Mouse (Mus musculus) embryonic facial prominence, embryonic 15.5 days (tissue): ENCODE results near the gene Slc9a7. TPM values are rescaled to one million over a fixed set of nuclear protein-coding genes. Genes with fewer than 3 reads are reported as not detected.

Source experiments
- ATAC-seq: fragments of 200-750 bp; cut with Nextera tagmentation; 2 replicates; pipeline ENCODE4 v1.8.0; 2017; ENCODE audit warnings: low read depth, moderate TSS enrichment; ENCODE audit not compliant: insufficient number of reproducible peaks, low FRiP score, low TSS enrichment
- H3K27ac ChIP-seq: fragments of 300-500 bp; sonication (generic); replicated peaks from 2 replicates; pipeline ENCODE4 v1.5.1; 2015; ENCODE audit warnings: mild to moderate bottlenecking, inconsistent platforms
- H3K27me3 ChIP-seq: fragments of 300-500 bp; sonication (generic); 2 replicates; pipeline ENCODE4 v1.6.1; 2015; ENCODE audit warnings: inconsistent platforms
- H3K36me3 ChIP-seq: fragments of 300-500 bp; sonication (generic); 2 replicates; pipeline ENCODE4 v1.6.1; 2015; ENCODE audit warnings: mild to moderate bottlenecking, inconsistent platforms
- H3K4me1 ChIP-seq: fragments of 300-500 bp; sonication (generic); 2 replicates; pipeline ENCODE4 v1.6.1; 2015; ENCODE audit warnings: inconsistent platforms
- H3K4me2 ChIP-seq: fragments of 300-500 bp; sonication (generic); replicated peaks from 2 replicates; pipeline ENCODE4 v1.6.1; 2015; ENCODE audit warnings: mild to moderate bottlenecking, inconsistent platforms
- H3K4me3 ChIP-seq: fragments of 300-500 bp; sonication (generic); replicated peaks from 2 replicates; pipeline ENCODE4 v1.5.1; 2015; ENCODE audit warnings: mild to moderate bottlenecking, inconsistent platforms
- H3K9ac ChIP-seq: fragments of 300-500 bp; sonication (generic); 2 replicates; pipeline ENCODE4 v1.6.1; 2015; ENCODE audit warnings: inconsistent platforms
- H3K9me3 ChIP-seq: fragments of 300-500 bp; sonication (generic); replicated peaks from 2 replicates; pipeline ENCODE4 v1.6.1; 2016; ENCODE audit warnings: inconsistent platforms
- WGBS: fragments of 180-500 bp; shearing (Covaris S2); methylation state at CpG from one replicate; pipeline ENCODE4 v1.1.7; 2015; 5-methylcytosine and 5-hydroxymethylcytosine counted together
- polyA plus RNA-seq: library from polyadenylated mRNA; unstranded; fragments of >200 nt; fragmentation: Nextera tagmentation; extraction: Ambion mirVana; gene quantifications from 2 replicates; pipeline ENCODE4 v1.2.1, GENCODE M21; 2015

The Slc9a7 gene
- polyA plus RNA-seq, 1 experiment from 2014 or later: 1.5 TPM

DNA sequence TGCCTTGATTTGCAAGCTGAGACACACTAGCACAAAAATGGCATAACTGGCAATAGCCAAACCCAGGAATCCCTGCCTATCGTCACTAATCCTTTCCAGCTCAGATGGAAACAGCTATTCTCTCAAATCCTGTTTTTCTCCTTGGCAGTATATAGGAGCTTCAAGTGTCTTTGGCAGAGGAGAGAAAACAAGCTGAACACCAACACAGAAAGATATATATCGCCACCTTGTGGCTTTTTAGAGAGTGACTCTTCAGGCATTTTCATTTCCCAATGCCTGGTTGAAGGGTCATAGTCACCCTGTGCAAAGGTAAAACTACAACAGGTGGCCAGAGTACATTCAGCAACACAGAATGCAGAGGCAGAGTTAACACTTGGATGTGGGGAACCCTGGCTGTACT, 134.1 kb downstream of the Slc9a7 start:
- no peaks in the 10 kb centered on the region for H3K4me1 ChIP-seq

DNA sequence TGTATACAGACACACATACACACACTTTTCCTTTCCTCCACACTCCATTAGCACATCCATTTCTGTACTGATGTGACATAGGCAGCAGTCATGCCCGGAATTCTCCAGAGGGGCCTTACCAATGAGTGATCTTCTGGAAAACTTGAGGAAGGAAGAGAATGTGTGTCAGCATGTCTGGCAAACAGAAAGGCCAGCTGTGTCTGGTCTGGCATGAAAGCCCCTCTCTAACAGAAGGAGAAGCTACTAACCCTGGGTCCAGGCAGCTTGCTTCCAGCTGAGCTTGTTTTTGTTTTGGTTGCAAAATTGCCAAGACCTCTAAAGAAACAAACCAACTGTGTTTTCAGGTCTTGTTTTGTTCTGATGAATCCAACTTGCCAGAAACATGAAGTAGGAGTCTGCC, 162.1 kb downstream of the Slc9a7 start:
- ATAC-seq: no peak
- WGBS: 53% methylated on average over 1 of the region's 1 CpGs
- H3K4me3 ChIP-seq: no peak overlapping the region
- no peaks in the 10 kb centered on the region for H3K36me3 ChIP-seq
- H3K4me1 ChIP-seq: no peaks in the 10 kb centered on the region
- no peak overlapping the region for H3K27ac ChIP-seq
- H3K9me3 ChIP-seq: no peaks in the 10 kb centered on the region
- no peaks in the 10 kb centered on the region for H3K27me3 ChIP-seq
- H3K4me2 ChIP-seq: no peak overlapping the region
- no peak overlapping the region for H3K9ac ChIP-seq

More for the DNA sequence above, 134.1 kb downstream of the Slc9a7 start:
- Histone ChIP-seq H3K27me3 (no peaks in the 10 kb centered on the region), H3K36me3 (no peaks in the 10 kb centered on the region), H3K4me2 (no peak overlapping the region), H3K9ac (no peak overlapping the region), H3K9me3 (no peaks in the 10 kb centered on the region), H3K27ac (no peak overlapping the region), H3K4me3 (no peak overlapping the region)
- WGBS: 12% methylated on average over 2 of the region's 2 CpGs
- ATAC-seq: no peak

DNA sequence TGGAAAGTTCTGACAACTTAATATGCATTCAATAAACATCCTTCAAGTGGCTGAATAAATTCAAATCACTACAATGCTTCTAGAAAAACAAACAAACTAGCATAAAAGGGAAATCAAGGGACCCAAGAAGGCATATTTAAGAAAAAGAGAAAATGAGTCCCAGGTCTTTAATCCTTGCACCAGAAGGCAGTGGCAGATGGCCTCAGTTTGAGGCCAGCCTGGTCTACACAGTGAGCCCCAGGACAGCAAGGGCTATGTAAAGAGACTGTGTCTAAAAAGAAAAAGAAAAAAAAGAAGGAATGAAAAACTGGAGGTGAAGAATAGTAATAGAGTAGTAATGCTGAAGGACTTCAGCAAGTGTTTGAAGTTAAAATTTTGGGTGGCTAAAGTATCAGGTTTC, 162.7 kb downstream of the Slc9a7 start:
- H3K27ac ChIP-seq: no peak overlapping the region
- no peaks in the 10 kb centered on the region for H3K9me3 ChIP-seq
- no peak for ATAC-seq
- no peaks in the 10 kb centered on the region for H3K27me3 ChIP-seq
- no peaks in the 10 kb centered on the region for H3K36me3 ChIP-seq
- H3K4me2 ChIP-seq: no peak overlapping the region
- H3K4me1 ChIP-seq: no peaks in the 10 kb centered on the region
- no peak overlapping the region for H3K4me3 ChIP-seq
- H3K9ac ChIP-seq: no peak overlapping the region

DNA sequence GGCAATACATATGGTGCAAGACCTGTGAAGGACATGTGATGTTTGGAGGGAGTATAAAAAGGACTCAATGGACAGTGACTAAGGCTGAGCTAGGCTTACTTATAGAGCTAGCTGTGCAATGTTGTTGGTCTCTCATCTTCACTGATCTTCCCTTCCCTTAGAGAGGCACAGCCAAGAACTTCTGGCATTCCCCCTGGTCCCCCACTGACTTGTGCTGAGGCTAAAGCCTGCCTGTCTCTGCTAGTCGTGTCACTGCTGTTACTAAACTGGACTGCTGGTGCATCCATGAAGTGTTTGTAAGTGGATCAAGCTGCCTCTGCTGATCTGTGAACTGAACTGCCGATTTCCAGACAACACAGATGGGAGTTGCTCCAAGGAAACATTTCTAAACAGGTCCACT, 166.1 kb downstream of the Slc9a7 start:
- no peaks in the 10 kb centered on the region for H3K36me3 ChIP-seq
- H3K4me1 ChIP-seq: no peaks in the 10 kb centered on the region
- H3K4me2 ChIP-seq: no peak overlapping the region
- no peak overlapping the region for H3K9ac ChIP-seq
- H3K27me3 ChIP-seq: no peaks in the 10 kb centered on the region
- no peak overlapping the region for H3K4me3 ChIP-seq
- H3K9me3 ChIP-seq: no peaks in the 10 kb centered on the region
- ATAC-seq: no peak
- WGBS: 67% methylated on average over 2 of the region's 2 CpGs
- no peak overlapping the region for H3K27ac ChIP-seq

DNA sequence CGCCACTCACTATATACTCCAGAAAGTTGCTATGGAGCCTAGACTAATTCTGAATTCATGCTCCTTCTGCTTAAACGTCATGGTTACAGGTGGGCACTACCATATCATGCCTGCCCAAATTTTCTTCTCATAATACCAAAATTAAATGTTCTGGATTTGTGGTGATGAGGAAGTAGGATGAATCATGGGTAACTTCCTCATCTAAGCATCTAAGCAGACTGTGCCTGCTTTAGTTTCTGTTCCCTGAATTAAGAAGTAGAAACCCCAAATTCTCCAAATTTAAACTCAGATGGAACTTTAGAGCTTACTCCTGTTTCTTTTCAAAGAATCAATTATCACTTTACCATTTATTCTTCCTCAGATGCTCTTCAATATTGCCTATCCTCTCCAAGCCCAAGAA, 173.9 kb downstream of the Slc9a7 start:
- H3K27me3 ChIP-seq: no peaks in the 10 kb centered on the region
- ATAC-seq: no peak
- no peaks in the 10 kb centered on the region for H3K9me3 ChIP-seq
- H3K36me3 ChIP-seq: no peaks in the 10 kb centered on the region
- 76% methylated on average over 2 of the region's 2 CpGs for WGBS
- no peak overlapping the region for H3K27ac ChIP-seq
- H3K4me1 ChIP-seq: no peaks in the 10 kb centered on the region
- no peak overlapping the region for H3K4me2 ChIP-seq
- H3K9ac ChIP-seq: no peak overlapping the region
- no peak overlapping the region for H3K4me3 ChIP-seq

DNA sequence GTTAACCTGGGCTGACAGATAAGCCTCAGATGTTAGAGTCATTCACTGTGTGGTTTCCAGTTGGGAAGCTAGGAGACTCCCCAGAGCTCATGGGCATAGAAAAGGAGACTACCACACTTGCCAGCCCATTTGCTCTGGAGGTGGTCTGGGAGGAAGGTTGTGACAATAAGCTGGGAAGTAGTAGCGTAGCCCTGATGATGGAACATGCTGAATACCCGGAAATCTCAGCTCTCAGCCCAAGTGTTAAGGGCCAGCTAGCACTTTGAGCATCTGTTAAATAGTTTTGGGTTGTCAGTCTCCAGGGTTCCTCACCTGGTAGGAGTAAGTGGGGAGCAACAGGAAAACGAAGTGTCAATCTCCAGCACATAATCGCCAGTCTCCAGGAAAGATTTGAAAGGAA, 221.4 kb downstream of the Slc9a7 start:
- ATAC-seq: no peak
- H3K4me2 ChIP-seq: no peak overlapping the region
- no peaks in the 10 kb centered on the region for H3K27me3 ChIP-seq
- H3K4me3 ChIP-seq: no peak overlapping the region
- no peaks in the 10 kb centered on the region for H3K4me1 ChIP-seq
- no peaks in the 10 kb centered on the region for H3K9me3 ChIP-seq
- no peaks in the 10 kb centered on the region for H3K36me3 ChIP-seq
- no peak overlapping the region for H3K9ac ChIP-seq
- no peak overlapping the region for H3K27ac ChIP-seq
- WGBS: 57% methylated on average over 4 of the region's 4 CpGs

DNA sequence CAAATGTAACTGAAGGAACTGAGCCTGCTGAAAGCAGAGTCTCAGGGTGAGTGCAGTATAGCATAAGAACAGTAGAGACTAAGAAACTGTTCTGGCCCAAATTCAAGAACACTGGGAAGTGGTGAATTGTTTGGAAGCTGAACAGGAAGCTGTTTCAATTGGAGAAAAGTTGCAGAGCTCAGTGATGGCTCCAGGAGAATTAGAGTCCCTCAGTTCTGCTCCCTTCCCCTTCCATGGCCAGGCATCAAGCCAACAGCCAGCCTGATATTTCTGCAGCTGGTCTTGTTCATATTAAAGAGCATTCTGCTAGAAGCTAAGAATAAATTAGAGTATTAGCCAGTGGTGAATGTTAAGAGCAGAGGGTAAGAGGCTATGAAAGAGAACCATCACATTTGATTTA, 225.0 kb downstream of the Slc9a7 start:
- Histone ChIP-seq H3K27me3 (no peaks in the 10 kb centered on the region), H3K4me2 (no peak overlapping the region), H3K4me3 (no peak overlapping the region), H3K9me3 (no peaks in the 10 kb centered on the region), H3K36me3 (no peaks in the 10 kb centered on the region), H3K27ac (no peak overlapping the region), H3K4me1 (no peaks in the 10 kb centered on the region), H3K9ac (no peak overlapping the region)
- ATAC-seq: no peak

DNA sequence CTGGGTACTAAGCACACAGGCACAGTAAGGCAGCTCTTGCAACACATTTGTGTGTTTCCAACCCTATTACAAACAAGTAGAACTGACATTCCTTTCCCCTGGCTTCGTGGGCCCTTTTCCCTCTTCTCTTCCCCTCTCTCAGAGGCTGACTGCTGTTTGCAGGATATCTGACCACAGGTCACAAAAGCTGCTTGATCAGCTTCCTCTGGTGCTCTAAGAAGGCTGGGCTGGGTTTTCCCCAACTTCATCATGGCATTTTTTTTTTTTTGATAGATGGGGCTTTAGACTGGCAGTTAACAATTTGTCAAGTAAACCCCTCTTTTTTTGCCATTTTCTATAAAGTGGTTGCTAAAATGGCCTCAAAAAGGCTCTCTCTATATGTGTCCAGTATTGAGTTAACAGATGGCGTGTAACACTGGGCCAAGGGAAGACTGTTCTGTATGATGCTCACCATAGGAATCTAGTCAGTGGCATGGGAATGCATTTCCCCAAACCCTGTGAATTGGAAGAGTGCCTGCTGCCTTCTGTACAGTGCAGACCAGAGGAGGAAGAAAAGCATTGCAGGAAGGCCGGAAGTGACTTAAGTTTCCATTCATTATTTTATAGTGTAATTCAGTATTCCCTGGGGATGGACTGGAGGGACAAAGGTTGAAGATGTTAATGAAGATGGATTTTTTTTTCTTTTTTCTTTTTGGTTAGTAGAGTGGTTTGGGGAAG, 229.7 kb downstream of the Slc9a7 start:
- Histone ChIP-seq H3K9me3 (no peaks in the 10 kb centered on the region), H3K4me2 (no peak overlapping the region), H3K36me3 (no peaks in the 10 kb centered on the region), H3K4me3 (no peak overlapping the region), H3K9ac (no peak overlapping the region), H3K4me1 (no peaks in the 10 kb centered on the region), H3K27me3 (peaks cover 9% of the 10 kb centered on the region), H3K27ac (no peak overlapping the region)
- WGBS: 53% methylated on average over 3 of the region's 3 CpGs
- no peak for ATAC-seq

DNA sequence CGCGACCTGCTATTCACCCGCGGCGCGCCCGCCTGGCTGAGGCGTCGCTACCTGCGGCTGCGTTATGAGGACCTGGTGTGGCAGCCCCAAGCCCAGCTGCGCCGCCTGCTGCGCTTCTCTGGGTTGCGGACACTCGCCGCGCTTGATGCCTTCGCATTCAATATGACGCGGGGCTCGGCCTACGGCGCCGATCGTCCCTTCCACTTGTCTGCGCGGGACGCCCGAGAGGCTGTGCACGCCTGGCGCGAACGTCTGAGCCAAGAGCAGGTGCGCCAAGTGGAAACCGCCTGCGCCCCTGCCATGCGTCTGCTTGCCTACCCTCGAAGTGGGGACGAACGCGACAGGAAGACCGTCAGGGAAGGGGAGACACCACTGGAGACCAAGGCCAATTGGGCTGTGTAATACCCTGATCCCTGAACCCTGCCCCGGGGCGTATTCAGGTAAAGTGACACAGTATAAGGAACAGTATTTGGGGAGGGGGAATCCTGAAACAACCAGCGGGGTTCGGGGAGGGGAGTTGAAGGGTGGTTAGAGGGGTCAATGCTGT, 230.8 kb downstream of the Slc9a7 start:
- no peaks in the 10 kb centered on the region for H3K9me3 ChIP-seq
- H3K4me2 ChIP-seq: peak overlapping the region; percentile 73
- no peaks in the 10 kb centered on the region for H3K36me3 ChIP-seq
- no peak overlapping the region for H3K27ac ChIP-seq
- H3K27me3 ChIP-seq: peaks cover 9% of the 10 kb centered on the region
- 19% methylated on average over 47 of the region's 47 CpGs for WGBS
- ATAC-seq: no peak
- no peak overlapping the region for H3K9ac ChIP-seq
- no peaks in the 10 kb centered on the region for H3K4me1 ChIP-seq
- H3K4me3 ChIP-seq: peak overlapping the region; percentile 45

DNA sequence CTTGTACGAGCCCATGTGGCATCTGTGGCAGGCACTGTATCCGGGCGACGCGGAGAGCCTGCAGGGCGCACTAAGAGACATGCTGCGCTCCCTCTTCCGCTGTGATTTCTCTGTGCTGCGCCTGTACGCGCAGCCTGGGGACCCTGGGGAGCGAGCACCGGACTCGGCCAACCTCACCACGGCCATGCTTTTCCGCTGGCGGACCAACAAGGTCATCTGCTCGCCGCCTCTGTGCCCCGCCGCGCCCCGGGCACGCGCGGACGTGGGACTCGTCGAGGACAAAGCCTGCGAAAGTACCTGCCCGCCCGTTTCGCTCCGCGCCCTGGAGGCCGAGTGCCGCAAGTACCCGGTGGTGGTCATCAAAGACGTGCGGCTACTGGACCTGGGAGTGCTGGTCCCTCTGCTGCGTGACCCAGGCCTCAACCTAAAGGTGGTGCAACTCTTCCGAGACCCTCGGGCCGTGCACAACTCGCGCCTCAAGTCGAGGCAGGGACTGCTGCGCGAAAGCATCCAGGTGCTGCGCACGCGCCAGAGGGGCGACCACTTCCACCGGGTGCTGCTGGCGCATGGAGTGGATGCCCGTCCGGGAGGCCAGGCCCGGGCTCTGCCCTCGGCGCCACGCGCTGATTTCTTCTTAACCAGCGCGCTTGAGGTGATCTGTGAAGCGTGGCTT, 231.4 kb downstream of the Slc9a7 start:
- no peaks in the 10 kb centered on the region for H3K36me3 ChIP-seq
- peak overlapping the region; percentile 45 for H3K4me3 ChIP-seq
- H3K4me2 ChIP-seq: peak overlapping the region; percentile 73
- peaks cover 9% of the 10 kb centered on the region for H3K27me3 ChIP-seq
- 18% methylated on average over 65 of the region's 65 CpGs for WGBS
- no peaks in the 10 kb centered on the region for H3K9me3 ChIP-seq
- H3K4me1 ChIP-seq: no peaks in the 10 kb centered on the region
- H3K27ac ChIP-seq: no peak overlapping the region
- no peak overlapping the region for H3K9ac ChIP-seq
- no peak for ATAC-seq

DNA sequence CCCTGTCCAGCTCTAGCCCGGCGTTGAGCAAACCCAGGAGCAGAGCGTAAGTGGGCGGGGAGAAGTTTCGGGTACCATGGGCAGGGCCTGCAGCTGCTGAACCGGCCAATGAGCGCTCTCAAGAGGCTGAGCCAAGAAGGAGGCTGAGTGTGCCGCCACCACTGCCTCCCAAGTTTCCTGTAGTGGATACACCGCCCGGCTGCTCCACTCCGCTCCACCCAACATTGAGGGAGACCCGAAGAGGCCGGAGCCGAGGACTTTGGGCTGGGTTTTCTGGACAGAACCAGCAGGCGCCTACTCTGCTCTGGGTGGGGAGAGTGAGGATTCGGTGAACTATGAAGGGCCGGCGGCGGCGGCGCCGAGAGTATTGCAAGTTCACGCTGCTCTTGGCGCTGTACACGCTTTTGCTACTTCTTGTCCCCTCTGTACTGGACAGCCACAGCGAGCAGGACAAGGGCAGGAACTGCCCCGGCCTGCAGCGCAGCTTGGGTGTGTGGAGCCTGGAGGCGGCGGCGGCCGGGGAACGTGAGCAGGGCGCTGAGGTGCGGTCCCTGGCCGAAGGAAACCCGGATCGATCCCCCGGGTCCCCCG, 232.1 kb downstream of the Slc9a7 start, which contains the start of gene Chst7:
Chst7 (plus strand) TSS at position 180 of the 591 bp plus-strand sequence.
- no peaks in the 10 kb centered on the region for H3K9me3 ChIP-seq
- peak; percentile 86 for ATAC-seq
- H3K4me1 ChIP-seq: no peaks in the 10 kb centered on the region
- H3K4me2 ChIP-seq: peak within 1 kb of the TSS; percentile 73
- H3K36me3 ChIP-seq: no peaks in the 10 kb centered on the region
- H3K9ac ChIP-seq: no peak within 1 kb of the TSS
- WGBS: 23% methylated on average over 36 of the region's 40 CpGs
- peak within 1 kb of the TSS; percentile 45 for H3K4me3 ChIP-seq
- no peak within 1 kb of the TSS for H3K27ac ChIP-seq
- peaks cover 9% of the 10 kb centered on the region for H3K27me3 ChIP-seq
